ENCODE assay signal across 13 mouse cellular contexts in genomic region chr10:51154016-51154415, GRCm38 (mm10).
DNase-seq lines count a peak whose midpoint lies in the region; ATAC-seq and TF ChIP-seq lines count a peak whose summit lies in the region.
"Had no signal": no experiment of that assay in that cellular context is flagged by ENCODE, and none has a peak within 500 bp of the region (broad histone marks: within the 10 kb centered on the region; RNA-seq: fewer than 3 reads in every experiment).

No protein-coding gene starts in this region.

- no peaks in the 10 kb centered on the region for H3K36me3 ChIP-seq in kidney, postnatal 0 days (ENCODE audit: insufficient read depth, low read length)
- H3K36me3 ChIP-seq in hindbrain, embryonic 13.5 days = no peaks in the 10 kb centered on the region
- no peaks in the 10 kb centered on the region for H3K36me3 ChIP-seq in midbrain, embryonic 11.5 days (ENCODE audit: control insufficient read depth, insufficient read depth, low read length)
- no peaks in the 10 kb centered on the region for H3K36me3 ChIP-seq in intestine, postnatal 0 days (ENCODE audit: control insufficient read depth, insufficient read depth)
- H3K36me3 ChIP-seq: embryonic facial prominence, embryonic 15.5 days; heart, embryonic 13.5 days; liver, embryonic 12.5 days had no signal

- intact Hi-C loops in heart, postnatal 36 days (cut with DNase I) = no loop called here

- H3K4me3 ChIP-seq in kidney, postnatal 0 days (replicated peaks; ENCODE audit: low read depth, low read length) = no peak overlapping the region
- peak overlapping the region; percentile 36; the same call in 1 of the 2 replicates for H3K4me3 ChIP-seq in hindbrain, embryonic 13.5 days
- H3K4me3 ChIP-seq in midbrain, embryonic 11.5 days (ENCODE audit: low read depth, low read length) = no peak overlapping the region
- no peak overlapping the region for H3K4me3 ChIP-seq in intestine, postnatal 0 days (ENCODE audit: low read depth, low read length)
- H3K4me3 ChIP-seq: heart, embryonic 13.5 days; liver, embryonic 12.5 days had no signal

- no peaks in the 10 kb centered on the region for H3K27me3 ChIP-seq in kidney, postnatal 0 days (ENCODE audit: insufficient read depth, low read length)
- peaks cover 16% of the 10 kb centered on the region for H3K27me3 ChIP-seq in hindbrain, embryonic 13.5 days
- H3K27me3 ChIP-seq in midbrain, embryonic 11.5 days (ENCODE audit: control insufficient read depth, insufficient read depth, low read length) = peaks cover 10% of the 10 kb centered on the region; the same call in 1 of the 2 replicates
- H3K27me3 ChIP-seq in intestine, postnatal 0 days (replicated peaks; ENCODE audit: control insufficient read depth, insufficient read depth, low read length) = no peaks in the 10 kb centered on the region
- H3K27me3 ChIP-seq: embryonic facial prominence, embryonic 15.5 days; heart, embryonic 13.5 days; liver, embryonic 12.5 days had no signal

- peak overlapping the region; percentile 39; the same call in 1 of the 2 replicates for H3K4me2 ChIP-seq in kidney, postnatal 0 days (ENCODE audit: low read length)
- peak overlapping the region; percentile 56 for H3K4me2 ChIP-seq in hindbrain, embryonic 13.5 days
- peak overlapping the region; percentile 30 for H3K4me2 ChIP-seq in midbrain, embryonic 11.5 days
- no peak overlapping the region for H3K4me2 ChIP-seq in intestine, postnatal 0 days (replicated peaks; ENCODE audit: low read depth)
- H3K4me2 ChIP-seq: liver, embryonic 12.5 days had no signal

- no peaks in the 10 kb centered on the region for H3K4me1 ChIP-seq in kidney, postnatal 0 days (replicated peaks; ENCODE audit: insufficient read depth, low read length)
- peaks cover 11% of the 10 kb centered on the region for H3K4me1 ChIP-seq in hindbrain, embryonic 13.5 days (replicated peaks)
- peaks cover 5% of the 10 kb centered on the region for H3K4me1 ChIP-seq in midbrain, embryonic 11.5 days (ENCODE audit: control insufficient read depth, insufficient read depth, low read length)
- no peaks in the 10 kb centered on the region for H3K4me1 ChIP-seq in intestine, postnatal 0 days (replicated peaks; ENCODE audit: control insufficient read depth, insufficient read depth, low read length)
- H3K4me1 ChIP-seq: heart, embryonic 13.5 days; liver, embryonic 12.5 days had no signal

- no peak for ATAC-seq in kidney, postnatal 0 days (replicated peaks; ENCODE audit: low FRiP score, low read depth)
- ATAC-seq in hindbrain, embryonic 13.5 days (ENCODE audit: low FRiP score) = no peak; the same call in 1 of the 2 replicates
- peak; percentile 2; the same call in 1 of the 2 replicates for ATAC-seq in midbrain, embryonic 11.5 days (ENCODE audit: low FRiP score)
- no peak for ATAC-seq in intestine, postnatal 0 days
- ATAC-seq: liver, embryonic 12.5 days had no signal

- DNase-seq in kidney, postnatal 0 days (ENCODE audit: low spot score) = no peak
- DNase-seq in kidney, adult 18-20 months = no peak
- no peak for DNase-seq in midbrain, embryonic 11.5 days (ENCODE audit: low spot score, missing footprints)
- no peak for DNase-seq in frontal cortex, postnatal 14 days (ENCODE audit: low spot score in 2 of 2)
- DNase-seq in heart, postnatal 36 days = no peak
- no peak for DNase-seq in layer of hippocampus, postnatal 36 days
- DNase-seq: cerebellum, adult 2 months; gastrocnemius, postnatal 10 days had no signal

- no peaks in the 10 kb centered on the region for H3K9me3 ChIP-seq in kidney, postnatal 0 days (replicated peaks; ENCODE audit: low read length)
- H3K9me3 ChIP-seq in hindbrain, embryonic 13.5 days = no peaks in the 10 kb centered on the region
- no peaks in the 10 kb centered on the region for H3K9me3 ChIP-seq in midbrain, embryonic 11.5 days (ENCODE audit: control insufficient read depth, low read length)
- H3K9me3 ChIP-seq in intestine, postnatal 0 days (ENCODE audit: control insufficient read depth) = no peaks in the 10 kb centered on the region
- H3K9me3 ChIP-seq: embryonic facial prominence, embryonic 15.5 days; heart, embryonic 13.5 days; liver, embryonic 12.5 days had no signal

- no peak overlapping the region for H3K27ac ChIP-seq in kidney, postnatal 0 days
- no peak overlapping the region for H3K27ac ChIP-seq in hindbrain, embryonic 13.5 days
- H3K27ac ChIP-seq in midbrain, embryonic 11.5 days (ENCODE audit: low read depth, low read length) = no peak overlapping the region
- no peak overlapping the region for H3K27ac ChIP-seq in intestine, postnatal 0 days (ENCODE audit: low read depth, low read length)
- H3K27ac ChIP-seq: heart, embryonic 13.5 days; liver, embryonic 12.5 days had no signal

- no peak overlapping the region for H3K9ac ChIP-seq in kidney, postnatal 0 days (ENCODE audit: low read depth, low read length)
- H3K9ac ChIP-seq in hindbrain, embryonic 13.5 days = no peak overlapping the region
- H3K9ac ChIP-seq in midbrain, embryonic 11.5 days (ENCODE audit: low read length) = no peak overlapping the region
- H3K9ac ChIP-seq in intestine, postnatal 0 days (ENCODE audit: low read depth, low read length) = no peak overlapping the region
- H3K9ac ChIP-seq: embryonic facial prominence, embryonic 15.5 days; heart, embryonic 13.5 days; liver, embryonic 12.5 days had no signal

- 76% methylated on average over 2 of the region's 2 CpGs for WGBS in kidney, postnatal 0 days
- WGBS in hindbrain, embryonic 13.5 days = 39% methylated on average over 2 of the region's 2 CpGs
- 33% methylated on average over 2 of the region's 2 CpGs for WGBS in midbrain, embryonic 11.5 days
- 90% methylated on average over 2 of the region's 2 CpGs for WGBS in intestine, postnatal 0 days

- no peak for TF ChIP-seq CTCF in kidney, postnatal 0 days (IDR thresholded peaks at IDR 0.05; ENCODE audit: low read depth)
- no peak for TF ChIP-seq CTCF in intestine, postnatal 0 days (IDR thresholded peaks at IDR 0.05; ENCODE audit: low read depth)
